Mouse (Mus musculus) embryo, embryonic 11.5 days (tissue): Measurements from ENCODE around the gene Cdh23.

Experiments
- DNase-seq: peaks from one replicate; pipeline ENCODE4 v3.0.0-alpha.2; 2012; ENCODE audit warnings: low read depth, low spot score

Gene Cdh23

DNA sequence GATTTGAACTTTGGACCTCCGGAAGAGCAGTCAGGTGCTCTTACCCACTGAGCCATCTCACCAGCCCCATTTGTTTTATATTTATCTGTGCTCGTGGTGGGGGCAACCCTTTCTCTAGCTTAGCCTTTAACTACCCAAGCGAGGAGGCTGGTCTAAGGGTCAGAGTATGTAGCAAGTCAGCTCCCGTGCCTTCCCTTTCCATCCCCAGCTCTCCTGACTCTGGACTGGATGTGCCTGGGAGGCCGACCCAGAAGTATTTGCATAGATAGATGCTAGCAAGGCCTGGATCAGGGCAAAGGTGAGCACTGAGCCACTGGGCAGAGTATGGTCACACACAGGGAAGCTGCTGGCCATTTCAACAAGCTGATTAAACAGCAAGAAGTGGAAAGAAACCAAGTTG, 12.5 kb upstream of the Cdh23 start:
- no peak for DNase-seq

DNA sequence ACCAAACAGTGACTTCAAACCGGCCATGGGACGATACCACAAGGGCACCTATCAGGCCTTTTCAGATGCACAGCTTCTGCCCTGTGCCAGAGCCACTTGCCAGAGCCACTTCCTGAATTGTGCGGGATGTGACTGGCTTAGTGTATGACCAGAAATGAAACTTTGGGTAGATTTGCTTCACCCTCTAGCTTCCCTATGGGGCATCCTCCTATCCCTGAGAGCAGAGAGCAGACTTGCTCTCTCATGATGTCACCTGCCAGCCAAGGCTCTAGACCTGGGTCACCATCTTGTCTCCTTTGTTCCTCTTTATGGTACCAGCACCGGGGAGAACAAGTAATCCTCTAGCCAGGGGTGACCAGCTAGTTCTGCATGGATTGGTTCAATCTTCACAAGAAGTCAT, 10.0 kb upstream of the Cdh23 start:
- DNase-seq = no peak

- no peak for DNase-seq
Measured at GRCm38 (mm10) chr10:60705134-60705533, 8.8 kb upstream of the Cdh23 start.

DNA sequence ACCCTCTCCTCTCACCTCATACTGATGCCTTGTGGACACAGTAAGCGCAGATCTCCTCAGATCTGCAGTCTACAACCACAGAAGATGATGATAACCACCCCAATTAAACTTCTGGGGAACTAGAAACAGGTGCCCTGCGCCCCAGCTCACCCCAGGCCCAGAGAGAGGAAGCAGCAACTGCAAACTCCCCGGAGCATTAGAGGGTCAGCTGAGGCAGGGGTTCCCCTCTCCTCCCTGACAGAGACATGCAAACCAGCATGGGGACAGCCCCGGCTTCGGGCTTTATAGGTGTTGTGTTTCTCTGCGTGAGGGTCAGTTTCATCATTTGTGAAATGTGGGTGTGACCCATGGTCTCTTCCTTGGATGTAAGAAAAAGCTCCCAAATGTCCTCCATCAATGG, 1.5 kb upstream of the Cdh23 start:
- DNase-seq = no peak

DNA sequence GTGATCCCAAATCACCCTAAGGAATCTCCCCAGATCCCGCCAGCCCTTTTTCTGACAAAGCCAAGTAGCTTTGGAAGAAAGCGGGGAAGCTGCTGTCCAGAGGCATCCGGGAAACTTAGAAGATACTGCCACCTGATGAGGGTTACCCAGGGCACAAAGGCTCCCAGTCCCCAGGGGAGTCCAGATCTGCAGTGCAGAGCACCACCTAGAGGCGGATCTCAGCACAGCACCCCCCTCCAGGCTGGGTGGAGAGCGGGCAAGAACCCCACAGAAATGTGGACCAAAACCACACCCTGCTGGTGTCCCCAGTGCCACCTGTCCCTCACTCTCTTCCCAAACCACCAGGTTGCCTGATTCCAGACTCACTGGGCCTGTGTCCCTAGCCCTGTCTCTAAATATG, 685 bp upstream of the Cdh23 start:
- DNase-seq = no peak

- DNase-seq = no peak
Measured at GRCm38 (mm10) chr10:60691671-60692390, 4.5 kb downstream of the Cdh23 start.

GRCm38 (mm10) chr10:60690960-60691359, 5.3 kb downstream of the Cdh23 start:
- no peak for DNase-seq

GRCm38 (mm10) chr10:60689396-60689795, 6.9 kb downstream of the Cdh23 start:
- DNase-seq = no peak

GRCm38 (mm10) chr10:60687011-60687776, 9.1 kb downstream of the Cdh23 start:
- no peak for DNase-seq

- no peak for DNase-seq
Measured at GRCm38 (mm10) chr10:60686641-60686975, 9.7 kb downstream of the Cdh23 start.

GRCm38 (mm10) chr10:60685764-60686640, 10.3 kb downstream of the Cdh23 start:
- DNase-seq = no peak

- no peak for DNase-seq
Measured at GRCm38 (mm10) chr10:60678926-60679325, 17.4 kb downstream of the Cdh23 start.

DNA sequence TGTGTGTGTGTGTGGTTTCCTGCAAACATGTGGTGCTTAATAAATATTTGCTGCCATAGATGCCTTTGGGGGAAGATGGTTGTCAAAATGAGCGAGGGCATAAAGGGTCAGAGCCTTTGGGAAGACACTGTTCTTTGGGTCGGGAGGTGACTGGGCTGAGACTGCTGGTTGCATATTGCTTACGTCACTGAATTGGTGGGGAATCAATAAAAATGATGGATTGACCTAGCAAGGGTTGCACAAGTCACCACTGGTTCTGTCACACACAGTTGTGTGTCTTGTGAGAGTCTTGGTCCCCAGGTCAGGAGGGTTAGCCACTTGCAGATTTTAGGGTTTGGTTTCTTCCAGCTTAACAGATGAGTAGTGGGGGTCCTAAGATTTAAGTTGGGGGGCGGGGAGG, 19.0 kb downstream of the Cdh23 start:
- no peak for DNase-seq

DNA sequence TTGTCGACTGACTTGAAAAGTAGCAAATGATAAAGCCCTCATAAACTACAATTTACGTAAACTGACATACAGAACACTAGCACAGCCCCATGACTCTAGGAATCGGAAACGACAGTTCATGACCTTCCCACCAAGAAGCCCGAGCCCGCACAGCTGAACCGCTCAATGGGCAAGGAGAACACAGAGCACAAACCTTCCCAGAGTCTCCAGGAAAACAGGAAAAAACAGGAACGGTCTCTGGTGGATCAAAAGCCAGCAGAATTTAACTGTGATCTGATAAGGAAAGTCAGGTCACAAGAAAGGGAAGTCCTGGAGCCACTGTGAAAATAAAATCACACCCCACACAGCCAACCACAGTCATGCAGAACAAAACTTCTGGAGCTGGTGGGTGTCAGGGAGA, 26.1 kb downstream of the Cdh23 start:
- no peak for DNase-seq

DNA sequence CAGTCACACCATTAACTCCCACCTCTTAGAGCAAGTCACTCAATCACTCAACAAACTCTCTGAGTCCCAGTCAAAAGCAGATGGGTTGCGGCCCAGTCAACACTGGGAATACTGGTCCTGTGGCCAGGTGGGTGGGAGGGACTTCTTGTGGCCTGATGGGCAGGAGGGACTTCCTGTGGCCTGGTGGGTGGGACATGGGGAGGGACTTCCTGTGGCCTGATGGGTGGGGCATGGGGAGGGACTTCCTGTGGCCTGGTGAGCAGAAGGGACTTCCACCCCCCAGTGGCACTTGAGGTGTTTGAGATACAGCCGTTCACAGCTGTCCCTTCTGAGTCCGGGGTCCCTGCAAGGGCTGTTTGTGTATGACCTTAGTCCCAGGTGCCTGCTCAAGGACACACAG, 27.7 kb downstream of the Cdh23 start:
- no peak for DNase-seq

DNA sequence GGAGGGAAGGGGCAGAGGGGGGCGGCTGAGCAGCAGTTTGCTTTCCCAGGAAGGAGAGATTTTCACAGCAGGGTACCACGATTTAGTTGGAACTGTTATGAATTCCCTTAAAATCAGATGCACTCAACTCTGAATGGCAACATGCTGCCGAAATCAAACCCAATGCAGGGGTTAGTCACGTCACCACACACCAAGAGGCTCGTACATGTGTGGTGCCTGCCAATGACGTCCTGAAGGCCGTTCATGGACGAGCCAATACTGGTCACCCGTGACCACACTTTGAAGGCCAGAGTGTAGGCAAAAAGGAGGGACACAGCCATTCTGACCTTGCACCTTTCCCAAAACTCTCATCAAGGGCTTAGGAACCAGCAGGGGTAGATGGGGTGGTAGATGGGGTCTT, 35.3 kb downstream of the Cdh23 start:
- no peak for DNase-seq

GRCm38 (mm10) chr10:60659450-60660020, 36.8 kb downstream of the Cdh23 start:
- no peak for DNase-seq

DNA sequence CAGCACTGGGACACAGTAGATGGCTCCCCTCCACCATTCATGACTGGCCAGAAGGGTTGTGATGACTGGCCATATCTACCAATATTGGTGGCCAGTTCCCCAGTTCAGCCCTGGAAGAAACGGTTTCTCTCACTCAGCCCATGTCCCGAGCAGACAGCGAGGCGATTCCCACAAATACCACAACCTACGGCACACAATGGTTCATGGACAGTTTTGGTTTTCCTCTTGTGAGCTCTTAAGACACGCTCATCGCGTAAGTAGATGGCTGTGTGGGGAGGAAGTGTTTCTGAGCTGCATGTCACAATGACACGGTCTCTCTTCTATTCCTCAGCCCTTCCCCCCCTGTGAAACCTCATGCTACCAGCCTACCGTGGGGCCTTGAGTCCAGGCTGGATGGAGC, 38.1 kb downstream of the Cdh23 start:
- DNase-seq = no peak

DNA sequence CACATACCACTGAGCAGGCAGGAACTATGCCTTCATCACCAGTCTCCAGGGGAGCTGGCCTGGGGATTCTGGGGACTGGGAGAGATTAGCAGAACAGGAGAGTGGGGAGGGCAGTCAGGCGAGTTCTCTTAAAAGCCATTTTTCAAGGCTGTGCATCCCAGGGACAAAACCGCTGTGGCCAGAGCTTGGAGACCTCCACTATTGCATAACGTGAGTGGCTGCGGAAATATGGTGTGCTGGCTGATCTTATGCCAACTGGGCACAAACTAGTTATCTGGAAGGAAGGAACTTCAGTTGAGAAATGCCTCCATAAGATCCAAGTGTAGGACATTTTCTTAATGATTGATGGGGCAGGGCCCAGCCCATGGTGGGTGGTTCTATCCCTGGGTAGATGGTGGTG, 42.6 kb downstream of the Cdh23 start:
- no peak for DNase-seq

GRCm38 (mm10) chr10:60653106-60653505, 43.2 kb downstream of the Cdh23 start:
- no peak for DNase-seq

GRCm38 (mm10) chr10:60644079-60644641, 52.1 kb downstream of the Cdh23 start:
- DNase-seq = no peak

GRCm38 (mm10) chr10:60639291-60639690, 57.0 kb downstream of the Cdh23 start:
- DNase-seq = no peak
